Mouse (Mus musculus) megakaryocyte, embryonic 14.5 days (primary cell): ENCODE results near the gene Synj1.

ENCODE experiments used
- FLI1 ChIP-seq: IDR thresholded peaks from 2 replicates; pipeline ENCODE4 v1.6.1; 2012; ENCODE audit warnings: low read length, inconsistent platforms, mixed read lengths
- GATA1 ChIP-seq: IDR thresholded peaks from 3 replicates; pipeline ENCODE4 v1.6.1; 2012; ENCODE audit warnings: mixed read lengths, low read length, inconsistent platforms, borderline replicate concordance

GRCm38 (mm10) chr16:90892081-90892480 lies 119.0 kb downstream of the Synj1 start:
- TF ChIP-seq GATA1 (no peak), FLI1 (no peak)
